Mouse (Mus musculus) C2C12 (cell line): ENCODE data around the gene Ahdc1.

Experiments used
- CEBPB ChIP-seq: IDR thresholded peaks from one replicate; pipeline ENCODE4 v1.6.1; 2011; ENCODE audit warnings: low read depth, mild to moderate bottlenecking, control low read depth, moderate library complexity
- CTCF ChIP-seq: IDR thresholded peaks from one replicate; pipeline ENCODE4 v1.5.1; 2011; ENCODE audit not compliant: control insufficient read depth, insufficient read depth, insufficient read length
- MAX ChIP-seq: IDR thresholded peaks from one replicate; pipeline ENCODE4 v1.6.1; 2011; ENCODE audit warnings: mild to moderate bottlenecking, control low read depth
- USF1 ChIP-seq: IDR thresholded peaks from one replicate; pipeline ENCODE4 v1.6.1; 2011; ENCODE audit warnings: low read depth, mild to moderate bottlenecking, control low read depth, moderate library complexity

DNA sequence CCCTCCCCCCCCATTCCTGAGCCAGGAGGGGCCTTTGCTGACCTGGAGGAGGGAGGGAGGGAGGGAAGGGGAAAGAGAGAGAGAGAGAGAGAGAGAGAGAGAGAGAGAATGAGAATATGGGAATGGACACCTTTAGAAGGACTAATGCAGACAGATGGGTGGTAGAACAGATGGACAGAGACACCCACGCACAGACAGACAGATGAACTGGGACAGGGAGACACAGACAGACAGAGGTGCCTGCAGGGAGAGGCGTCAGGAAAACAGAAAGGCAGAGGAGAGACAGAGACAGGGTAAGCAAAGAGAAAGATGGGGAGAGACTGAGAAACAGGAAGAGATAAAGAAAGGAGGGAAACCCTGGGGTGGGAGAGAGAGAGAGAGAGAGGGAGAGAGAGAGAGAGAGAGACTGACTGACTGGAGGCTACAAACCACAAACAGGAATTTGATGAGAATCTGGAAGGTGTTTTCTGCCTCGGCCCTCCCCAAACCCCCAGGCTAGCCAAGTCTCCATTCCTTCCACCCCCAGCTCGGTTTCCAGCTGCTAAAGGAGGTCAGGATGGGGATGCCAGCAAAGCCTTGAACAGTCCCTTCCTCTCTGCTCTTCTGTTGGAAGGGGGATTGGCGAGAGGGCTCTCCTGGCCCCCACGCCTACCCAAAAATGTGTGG is 6.7 kb downstream of the Ahdc1 start:
- no peak for TF ChIP-seq CTCF
- no peak for TF ChIP-seq USF1
- TF ChIP-seq MAX = no peak
- no peak for TF ChIP-seq CEBPB
